Comparison of ENCODE assay signal across 24 mouse cellular contexts in genomic region chr2:27724729-27725316, GRCm38 (mm10). TPM values are rescaled to one million over a fixed set of nuclear protein-coding genes. Genes with fewer than 3 reads are reported as not detected.
DNase-seq lines count a peak whose midpoint lies in the region; ATAC-seq and TF ChIP-seq lines count a peak whose summit lies in the region.
"Had no signal": no experiment of that assay in that cellular context is flagged by ENCODE, and none has a peak within 500 bp of the region (broad histone marks: within the 10 kb centered on the region; RNA-seq: fewer than 3 reads in every experiment).

No protein-coding gene starts in this region.

- no peak for ATAC-seq in embryonic facial prominence, embryonic 14.5 days (ENCODE audit: low read depth)
- no peak for ATAC-seq in hindbrain, embryonic 12.5 days (ENCODE audit: low FRiP score)
- no peak for ATAC-seq in midbrain, postnatal 0 days (ENCODE audit: low FRiP score)
- ATAC-seq: CD4-positive, CD25-positive, alpha-beta regulatory T cell, adult 4 months; forebrain, postnatal 0 days; hindbrain, postnatal 0 days had no signal

- no peak overlapping the region for H3K9ac ChIP-seq in embryonic facial prominence, embryonic 14.5 days (ENCODE audit: low read depth, low read length)
- H3K9ac ChIP-seq in hindbrain, embryonic 12.5 days, result no peak overlapping the region
- H3K9ac ChIP-seq in midbrain, postnatal 0 days (replicated peaks; ENCODE audit: low read length, poor library complexity, severe bottlenecking), result no peak overlapping the region
- H3K9ac ChIP-seq: embryonic facial prominence, embryonic 15.5 days; forebrain, embryonic 12.5 days; forebrain, postnatal 0 days; heart, embryonic 12.5 days; hindbrain, embryonic 13.5 days had no signal

- no peaks in the 10 kb centered on the region for H3K9me3 ChIP-seq in embryonic facial prominence, embryonic 14.5 days (ENCODE audit: control insufficient read depth, low read length)
- no peaks in the 10 kb centered on the region for H3K9me3 ChIP-seq in embryonic facial prominence, embryonic 10.5 days
- H3K9me3 ChIP-seq in hindbrain, embryonic 10.5 days, result no peaks in the 10 kb centered on the region
- no peaks in the 10 kb centered on the region for H3K9me3 ChIP-seq in hindbrain, embryonic 12.5 days (replicated peaks)
- no peaks in the 10 kb centered on the region for H3K9me3 ChIP-seq in midbrain, embryonic 10.5 days (replicated peaks)
- H3K9me3 ChIP-seq in midbrain, postnatal 0 days (ENCODE audit: low read length), result no peaks in the 10 kb centered on the region
- H3K9me3 ChIP-seq: embryonic facial prominence, embryonic 15.5 days; forebrain, embryonic 12.5 days; G1E; heart, embryonic 12.5 days; hindbrain, embryonic 13.5 days had no signal

- no peak for TF ChIP-seq CTCF in midbrain, postnatal 0 days (IDR thresholded peaks at IDR 0.05)

- H3K4me3 ChIP-seq in embryonic facial prominence, embryonic 14.5 days (ENCODE audit: low read depth, low read length), result no peak overlapping the region
- H3K4me3 ChIP-seq in embryonic facial prominence, embryonic 10.5 days, result no peak overlapping the region
- H3K4me3 ChIP-seq in hindbrain, embryonic 10.5 days, result no peak overlapping the region
- H3K4me3 ChIP-seq in hindbrain, embryonic 12.5 days, result no peak overlapping the region
- H3K4me3 ChIP-seq in midbrain, embryonic 10.5 days, result no peak overlapping the region
- H3K4me3 ChIP-seq in midbrain, postnatal 0 days (ENCODE audit: low read depth, low read length), result no peak overlapping the region
- H3K4me3 ChIP-seq: embryonic facial prominence, embryonic 15.5 days; erythroblast, embryonic 14.5 days; forebrain, embryonic 12.5 days; heart, adult 2 months; heart, embryonic 12.5 days; hindbrain, embryonic 13.5 days had no signal

- H3K27me3 ChIP-seq in embryonic facial prominence, embryonic 14.5 days (replicated peaks; ENCODE audit: control insufficient read depth, insufficient read depth, low read length), result no peaks in the 10 kb centered on the region
- H3K27me3 ChIP-seq in embryonic facial prominence, embryonic 10.5 days (replicated peaks; ENCODE audit: low read depth, poor library complexity, severe bottlenecking), result no peaks in the 10 kb centered on the region
- H3K27me3 ChIP-seq in hindbrain, embryonic 10.5 days (ENCODE audit: insufficient read depth, poor library complexity, severe bottlenecking), result no peaks in the 10 kb centered on the region
- no peaks in the 10 kb centered on the region for H3K27me3 ChIP-seq in hindbrain, embryonic 12.5 days
- peaks cover 18% of the 10 kb centered on the region; the same call in 1 of the 2 replicates for H3K27me3 ChIP-seq in midbrain, embryonic 10.5 days (ENCODE audit: low read depth, poor library complexity, severe bottlenecking)
- no peaks in the 10 kb centered on the region for H3K27me3 ChIP-seq in midbrain, postnatal 0 days (ENCODE audit: insufficient read depth, low read length)
- H3K27me3 ChIP-seq: embryonic facial prominence, embryonic 15.5 days; heart, embryonic 12.5 days; hindbrain, embryonic 13.5 days had no signal

- H3K36me3 ChIP-seq in embryonic facial prominence, embryonic 14.5 days (ENCODE audit: control insufficient read depth, insufficient read depth, low read length), result no peaks in the 10 kb centered on the region
- H3K36me3 ChIP-seq in embryonic facial prominence, embryonic 10.5 days (replicated peaks), result no peaks in the 10 kb centered on the region
- no peaks in the 10 kb centered on the region for H3K36me3 ChIP-seq in hindbrain, embryonic 10.5 days
- no peaks in the 10 kb centered on the region for H3K36me3 ChIP-seq in hindbrain, embryonic 12.5 days
- H3K36me3 ChIP-seq in midbrain, embryonic 10.5 days, result no peaks in the 10 kb centered on the region
- H3K36me3 ChIP-seq in midbrain, postnatal 0 days (ENCODE audit: insufficient read depth, low read length), result no peaks in the 10 kb centered on the region
- H3K36me3 ChIP-seq: embryonic facial prominence, embryonic 15.5 days; forebrain, embryonic 12.5 days; G1E; heart, embryonic 12.5 days; hindbrain, embryonic 13.5 days had no signal

- H3K4me2 ChIP-seq in embryonic facial prominence, embryonic 14.5 days (ENCODE audit: low read depth, low read length), result no peak overlapping the region
- no peak overlapping the region for H3K4me2 ChIP-seq in hindbrain, embryonic 12.5 days (replicated peaks)
- H3K4me2 ChIP-seq in midbrain, postnatal 0 days (ENCODE audit: low read depth, low read length, poor library complexity, severe bottlenecking), result no peak overlapping the region
- H3K4me2 ChIP-seq: embryonic facial prominence, embryonic 15.5 days; forebrain, embryonic 12.5 days; heart, embryonic 12.5 days; hindbrain, embryonic 13.5 days had no signal

- WGBS in embryonic facial prominence, embryonic 14.5 days, result 87% methylated on average over 8 of the region's 9 CpGs
- 86% methylated on average over 9 of the region's 9 CpGs for WGBS in embryonic facial prominence, embryonic 10.5 days
- WGBS in hindbrain, embryonic 10.5 days, result 90% methylated on average over 9 of the region's 9 CpGs
- 90% methylated on average over 9 of the region's 9 CpGs for WGBS in hindbrain, embryonic 12.5 days
- 93% methylated on average over 9 of the region's 9 CpGs for WGBS in midbrain, embryonic 10.5 days
- 92% methylated on average over 9 of the region's 9 CpGs for WGBS in midbrain, postnatal 0 days

- H3K27ac ChIP-seq in embryonic facial prominence, embryonic 14.5 days (replicated peaks; ENCODE audit: low read depth, low read length), result no peak overlapping the region
- H3K27ac ChIP-seq in embryonic facial prominence, embryonic 10.5 days (replicated peaks), result no peak overlapping the region
- 0 out of 2 replicates have a peak overlapping the region, but pooled peaks have one; percentile 12 for H3K27ac ChIP-seq in hindbrain, embryonic 10.5 days
- H3K27ac ChIP-seq in hindbrain, embryonic 12.5 days, result no peak overlapping the region
- 0 out of 2 replicates have a peak overlapping the region, but pooled peaks have one; percentile 53 for H3K27ac ChIP-seq in midbrain, embryonic 10.5 days (replicated peaks)
- H3K27ac ChIP-seq in midbrain, postnatal 0 days (ENCODE audit: low read depth, low read length), result no peak overlapping the region
- H3K27ac ChIP-seq: embryonic facial prominence, embryonic 15.5 days; forebrain, embryonic 12.5 days; heart, adult 2 months; hindbrain, embryonic 13.5 days; hindbrain, postnatal 0 days had no signal

- DNase-seq in embryonic facial prominence, embryonic 14.5 days (ENCODE audit: low spot score), result peak; percentile 36
- DNase-seq in embryonic facial prominence, embryonic 10.5 days (ENCODE audit: low spot score), result no peak
- DNase-seq in hindbrain, embryonic 10.5 days (ENCODE audit: low spot score), result no peak
- DNase-seq in midbrain, embryonic 10.5 days (ENCODE audit: low spot score), result no peak
- no peak for DNase-seq in midbrain, postnatal 0 days (ENCODE audit: low spot score)
- DNase-seq in skeletal muscle tissue, adult 2 months (ENCODE audit: low read depth, low spot score), result peak; percentile 48
- DNase-seq in left cerebral cortex, adult 9 months (ENCODE audit: low spot score in 2 of 2), result no peak
- DNase-seq: adrenal gland, adult 8-10 months; adrenal gland, postnatal 36 days; B cell, adult 2 months; cerebellum, adult 11 months; cerebellum, adult 8-10 months; forebrain, postnatal 0 days; gastrocnemius, postnatal 10 days; heart, adult 2 months had no signal

- H3K4me1 ChIP-seq in embryonic facial prominence, embryonic 14.5 days (ENCODE audit: control insufficient read depth, insufficient read depth, low read length), result peaks cover 5% of the 10 kb centered on the region
- peaks cover 49% of the 10 kb centered on the region for H3K4me1 ChIP-seq in embryonic facial prominence, embryonic 10.5 days
- peaks cover 52% of the 10 kb centered on the region for H3K4me1 ChIP-seq in hindbrain, embryonic 10.5 days (replicated peaks)
- H3K4me1 ChIP-seq in hindbrain, embryonic 12.5 days, result peaks cover 26% of the 10 kb centered on the region
- peaks cover 24% of the 10 kb centered on the region for H3K4me1 ChIP-seq in midbrain, embryonic 10.5 days
- H3K4me1 ChIP-seq in midbrain, postnatal 0 days (ENCODE audit: insufficient read depth, low read length), result no peaks in the 10 kb centered on the region

RNA-seq across cellular contexts. Expression of gene Rxra, which starts 48.6 kb away (rescaled TPM):
- polyA plus RNA-seq in embryonic facial prominence, embryonic 14.5 days (2014; fragmentation: Nextera tagmentation; extraction: Ambion mirVana), result 11.3 and 11.5 TPM in 2 replicates
- 8.8 and 9.3 TPM in 2 replicates for polyA plus RNA-seq in embryonic facial prominence, embryonic 10.5 days (2016; fragmentation: Nextera tagmentation; extraction: Ambion mirVana)
- 10.0 and 10.3 TPM in 2 replicates for polyA plus RNA-seq in hindbrain, embryonic 10.5 days (2016; fragmentation: Nextera tagmentation; extraction: Ambion mirVana)
- polyA plus RNA-seq in hindbrain, embryonic 12.5 days (2016; fragmentation: Nextera tagmentation; extraction: Ambion mirVana), result 11.1 and 11.2 TPM in 2 replicates
- 7.5 and 7.6 TPM in 2 replicates for polyA plus RNA-seq in midbrain, embryonic 10.5 days (2016; fragmentation: Nextera tagmentation; extraction: Ambion mirVana)
- total RNA-seq in midbrain, postnatal 0 days (2014; rRNA removed), result 18.5 and 20.2 TPM in 2 replicates
- 2.2 and 2.3 TPM in 2 replicates for polyA plus RNA-seq in midbrain, postnatal 0 days (2015; fragmentation: Nextera tagmentation; extraction: Ambion mirVana)
- polyA plus RNA-seq: G1E had no signal

Comparison
In these comparisons a context has a peak if more than half of its experiments do, and no peak if none do; other contexts are left out.
1. DNase-seq: peak in embryonic facial prominence, embryonic 14.5 days (single experiment) and skeletal muscle tissue, adult 2 months (single experiment); none in embryonic facial prominence, embryonic 10.5 days (single experiment), hindbrain, embryonic 10.5 days (single experiment), midbrain, embryonic 10.5 days (single experiment), midbrain, postnatal 0 days (single experiment) and left cerebral cortex, adult 9 months (0 of 2).
2. H3K27ac ChIP-seq: peak in hindbrain, embryonic 10.5 days (single experiment) and midbrain, embryonic 10.5 days (single experiment); none in embryonic facial prominence, embryonic 14.5 days (single experiment), embryonic facial prominence, embryonic 10.5 days (single experiment), hindbrain, embryonic 12.5 days (single experiment) and midbrain, postnatal 0 days (single experiment).